Comparison of ENCODE assay signal across 29 mouse cellular contexts in genomic region chr17:60720138-60720537, GRCm38 (mm10).
"Had no signal": no experiment of that assay in that cellular context is flagged by ENCODE, and none has a peak within 500 bp of the region (broad histone marks: within the 10 kb centered on the region; RNA-seq: fewer than 3 reads in every experiment).

No protein-coding gene starts in this region.

- H3K27ac ChIP-seq: left cerebral cortex, adult 2 months; limb, embryonic 10.5 days; limb, embryonic 12.5 days; limb, embryonic 13.5 days; limb, embryonic 15.5 days; liver, embryonic 13.5 days; liver, embryonic 14.5 days; liver, embryonic 15.5 days; lung, embryonic 15.5 days; macrophage; midbrain, embryonic 10.5 days; midbrain, embryonic 12.5 days; midbrain, embryonic 13.5 days; midbrain, embryonic 15.5 days; neural tube, embryonic 12.5 days; neural tube, embryonic 13.5 days had no signal

- H3K4me3 ChIP-seq: left cerebral cortex, adult 2 months; limb, embryonic 10.5 days; limb, embryonic 12.5 days; limb, embryonic 13.5 days; limb, embryonic 15.5 days; liver, embryonic 13.5 days; liver, embryonic 15.5 days; lung, embryonic 15.5 days; megakaryocyte, embryonic 14.5 days; midbrain, embryonic 10.5 days; midbrain, embryonic 12.5 days; midbrain, embryonic 13.5 days; midbrain, embryonic 15.5 days; myocyte; neural tube, embryonic 12.5 days; neural tube, embryonic 13.5 days had no signal

- ATAC-seq: lung, postnatal 0 days; midbrain, embryonic 13.5 days; midbrain, embryonic 15.5 days; midbrain, embryonic 16.5 days had no signal

- DNase-seq: layer of hippocampus, postnatal 36 days; left cerebral cortex, postnatal 4 days; liver, embryonic 13.5 days; lung, adult 18-20 months; lung, adult 2 months; lung, embryonic 14.5 days; lung, postnatal 10 days; lung, postnatal 14 days; lung, postnatal 36 days; lung, postnatal 4 days had no signal

- H3K36me3 ChIP-seq: limb, embryonic 10.5 days; limb, embryonic 12.5 days; limb, embryonic 13.5 days; limb, embryonic 15.5 days; liver, embryonic 13.5 days; liver, embryonic 15.5 days; lung, embryonic 15.5 days; midbrain, embryonic 10.5 days; midbrain, embryonic 12.5 days; midbrain, embryonic 13.5 days; midbrain, embryonic 15.5 days; neural tube, embryonic 12.5 days; neural tube, embryonic 13.5 days had no signal

- H3K4me1 ChIP-seq: limb, embryonic 10.5 days; limb, embryonic 12.5 days; limb, embryonic 13.5 days; limb, embryonic 15.5 days; liver, embryonic 13.5 days; liver, embryonic 15.5 days; lung, embryonic 15.5 days; megakaryocyte, embryonic 14.5 days; midbrain, embryonic 10.5 days; midbrain, embryonic 12.5 days; midbrain, embryonic 13.5 days; midbrain, embryonic 15.5 days; neural tube, embryonic 12.5 days; neural tube, embryonic 13.5 days had no signal

- H3K4me2 ChIP-seq: limb, embryonic 12.5 days; limb, embryonic 13.5 days; limb, embryonic 15.5 days; liver, embryonic 13.5 days; liver, embryonic 15.5 days; lung, embryonic 14.5 days; lung, embryonic 15.5 days; midbrain, embryonic 12.5 days; midbrain, embryonic 13.5 days; midbrain, embryonic 15.5 days; neural tube, embryonic 12.5 days; neural tube, embryonic 13.5 days had no signal

- H3K9ac ChIP-seq: limb, embryonic 12.5 days; limb, embryonic 13.5 days; limb, embryonic 15.5 days; liver, embryonic 13.5 days; liver, embryonic 14.5 days; liver, embryonic 15.5 days; lung, embryonic 14.5 days; lung, embryonic 15.5 days; midbrain, embryonic 12.5 days; midbrain, embryonic 13.5 days; midbrain, embryonic 15.5 days; neural tube, embryonic 12.5 days; neural tube, embryonic 13.5 days had no signal

- H3K9me3 ChIP-seq: limb, embryonic 10.5 days; limb, embryonic 12.5 days; limb, embryonic 13.5 days; limb, embryonic 15.5 days; liver, embryonic 13.5 days; liver, embryonic 15.5 days; lung, embryonic 15.5 days; midbrain, embryonic 10.5 days; midbrain, embryonic 12.5 days; midbrain, embryonic 13.5 days; midbrain, embryonic 15.5 days; neural tube, embryonic 12.5 days; neural tube, embryonic 13.5 days had no signal

- H3K27me3 ChIP-seq: limb, embryonic 12.5 days; limb, embryonic 13.5 days; limb, embryonic 15.5 days; liver, embryonic 13.5 days; liver, embryonic 15.5 days; lung, embryonic 15.5 days; megakaryocyte, embryonic 14.5 days; midbrain, embryonic 12.5 days; midbrain, embryonic 13.5 days; midbrain, embryonic 15.5 days; neural tube, embryonic 12.5 days; neural tube, embryonic 13.5 days had no signal
